Mouse (Mus musculus): ENCODE data around the gene Gabre.

GRCm38 (mm10) chrX:72275372-72275663, 715 bp upstream of the Gabre start:
- TF ChIP-seq CTCF (IDR thresholded peaks at IDR 0.05; ENCODE audit: low read depth) (no peak), EP300 (IDR thresholded peaks at IDR 0.05; ENCODE audit: low read depth) (no peak)
